Mouse (Mus musculus) megakaryocyte, embryonic 14.5 days (primary cell): ENCODE measurements around the gene Acta1.

Experiments used
- FLI1 ChIP-seq: IDR thresholded peaks from 2 replicates; pipeline ENCODE4 v1.6.1; 2012; ENCODE audit warnings: low read length, inconsistent platforms, mixed read lengths
- GATA1 ChIP-seq: IDR thresholded peaks from 3 replicates; pipeline ENCODE4 v1.6.1; 2012; ENCODE audit warnings: mixed read lengths, low read length, inconsistent platforms, borderline replicate concordance

DNA sequence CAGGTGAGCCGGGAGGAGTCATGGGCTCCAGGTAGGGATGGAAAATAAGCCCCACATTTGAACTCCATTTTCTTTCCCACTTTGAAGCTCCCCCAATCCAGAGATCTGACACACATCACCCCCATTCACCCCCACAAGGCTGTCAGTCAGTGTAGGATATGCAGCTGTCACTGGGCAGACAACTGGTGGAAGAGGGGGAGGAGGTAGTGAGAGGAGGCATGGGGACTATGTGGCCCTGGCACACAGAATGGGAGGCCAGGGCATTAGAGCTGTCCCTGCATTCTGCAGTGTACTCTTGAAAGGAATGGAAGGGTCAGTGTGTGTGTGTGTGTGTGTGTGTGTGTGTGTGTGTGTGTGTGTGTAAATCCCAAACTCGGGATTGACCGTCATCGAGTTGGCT lies 679 bp upstream of the Acta1 start:
- no peak for TF ChIP-seq GATA1
- TF ChIP-seq FLI1, result no peak
